Mouse (Mus musculus): Measurements from ENCODE around the gene Vgll4. TPM values are rescaled to one million over a fixed set of nuclear protein-coding genes. Genes with fewer than 3 reads are reported as not detected.

Vgll4 gene
- polyA plus RNA-seq, 1 experiment from 2014 or later: 87.0 TPM

GRCm38 (mm10) chr6:114829660-114830438, 139.9 kb downstream of the Vgll4 start:
- 70% methylated on average over 9 of the region's 9 CpGs for WGBS
- H3K4me2 ChIP-seq: no peak overlapping the region
- H3K27ac ChIP-seq: no peak overlapping the region
- H3K4me1 ChIP-seq: 0 out of 2 replicates have a peak, but pooled peaks cover 9% of the 10 kb centered on the region
- no peaks in the 10 kb centered on the region for H3K9me3 ChIP-seq
- H3K9ac ChIP-seq: no peak overlapping the region
- ATAC-seq (ENCODE audit: insufficient read depth, low FRiP score, low read depth): no peak
- no peak overlapping the region for H3K4me3 ChIP-seq (replicated peaks)
- no peaks in the 10 kb centered on the region for H3K27me3 ChIP-seq (replicated peaks)
- H3K36me3 ChIP-seq: no peaks in the 10 kb centered on the region

- no peaks in the 10 kb centered on the region for H3K4me1 ChIP-seq
- no peak overlapping the region for H3K4me3 ChIP-seq (replicated peaks)
- ATAC-seq (ENCODE audit: insufficient read depth, low FRiP score, low read depth): no peak
- no peak overlapping the region for H3K9ac ChIP-seq
- no peaks in the 10 kb centered on the region for H3K9me3 ChIP-seq
- no peaks in the 10 kb centered on the region for H3K27me3 ChIP-seq (replicated peaks)
- no peak overlapping the region for H3K27ac ChIP-seq
- H3K36me3 ChIP-seq: no peaks in the 10 kb centered on the region
- 67% methylated on average over 2 of the region's 2 CpGs for WGBS
- no peak overlapping the region for H3K4me2 ChIP-seq
Measured at GRCm38 (mm10) chr6:114826889-114827288, 142.9 kb downstream of the Vgll4 start.

- Histone ChIP-seq H3K4me1 (peaks cover 15% of the 10 kb centered on the region), H3K27ac (no peak overlapping the region), H3K4me2 (no peak overlapping the region), H3K4me3 (replicated peaks) (no peak overlapping the region), H3K9ac (no peak overlapping the region), H3K27me3 (replicated peaks) (no peaks in the 10 kb centered on the region), H3K36me3 (no peaks in the 10 kb centered on the region), H3K9me3 (no peaks in the 10 kb centered on the region)
- ATAC-seq (ENCODE audit: insufficient read depth, low FRiP score, low read depth): no peak
- WGBS: 78% methylated on average over 7 of the region's 7 CpGs
Measured at GRCm38 (mm10) chr6:114821646-114822045, 148.1 kb downstream of the Vgll4 start.

- no peak overlapping the region for H3K9ac ChIP-seq
- H3K27me3 ChIP-seq (replicated peaks): no peaks in the 10 kb centered on the region
- H3K27ac ChIP-seq: no peak overlapping the region
- peaks cover 15% of the 10 kb centered on the region for H3K4me1 ChIP-seq
- ATAC-seq (ENCODE audit: insufficient read depth, low FRiP score, low read depth): no peak; the same call in 1 of the 2 replicates
- H3K36me3 ChIP-seq: no peaks in the 10 kb centered on the region
- 48% methylated on average over 9 of the region's 9 CpGs for WGBS
- H3K9me3 ChIP-seq: no peaks in the 10 kb centered on the region
- H3K4me2 ChIP-seq: no peak overlapping the region
- no peak overlapping the region for H3K4me3 ChIP-seq (replicated peaks)
Measured at GRCm38 (mm10) chr6:114819971-114820481, 149.8 kb downstream of the Vgll4 start.

- Histone ChIP-seq H3K27me3 (replicated peaks) (no peaks in the 10 kb centered on the region), H3K36me3 (no peaks in the 10 kb centered on the region), H3K4me3 (replicated peaks) (no peak overlapping the region), H3K4me2 (no peak overlapping the region), H3K4me1 (peaks cover 15% of the 10 kb centered on the region), H3K9me3 (no peaks in the 10 kb centered on the region), H3K27ac (no peak overlapping the region), H3K9ac (no peak overlapping the region)
- 55% methylated on average over 6 of the region's 6 CpGs for WGBS
- peak; percentile 72 for ATAC-seq (ENCODE audit: insufficient read depth, low FRiP score, low read depth)
Measured at GRCm38 (mm10) chr6:114818471-114818870, 151.3 kb downstream of the Vgll4 start.

GRCm38 (mm10) chr6:114817948-114818347, 151.8 kb downstream of the Vgll4 start:
- H3K9me3 ChIP-seq: no peaks in the 10 kb centered on the region
- H3K4me2 ChIP-seq: no peak overlapping the region
- H3K27me3 ChIP-seq (replicated peaks): no peaks in the 10 kb centered on the region
- no peak overlapping the region for H3K9ac ChIP-seq
- WGBS: 27% methylated on average over 11 of the region's 11 CpGs
- no peak; the same call in 1 of the 2 replicates for ATAC-seq (ENCODE audit: insufficient read depth, low FRiP score, low read depth)
- peaks cover 15% of the 10 kb centered on the region for H3K4me1 ChIP-seq
- H3K36me3 ChIP-seq: no peaks in the 10 kb centered on the region
- no peak overlapping the region for H3K27ac ChIP-seq
- H3K4me3 ChIP-seq (replicated peaks): no peak overlapping the region

GRCm38 (mm10) chr6:114814882-114815650, 154.7 kb downstream of the Vgll4 start:
- 93% methylated on average over 5 of the region's 5 CpGs for WGBS

GRCm38 (mm10) chr6:114814199-114814881, 155.5 kb downstream of the Vgll4 start:
- Histone ChIP-seq H3K9me3 (no peaks in the 10 kb centered on the region), H3K27ac (no peak overlapping the region), H3K27me3 (replicated peaks) (no peaks in the 10 kb centered on the region), H3K4me1 (peaks cover 8% of the 10 kb centered on the region), H3K4me3 (replicated peaks) (no peak overlapping the region), H3K9ac (no peak overlapping the region), H3K4me2 (no peak overlapping the region), H3K36me3 (no peaks in the 10 kb centered on the region)
- no peak for ATAC-seq (ENCODE audit: insufficient read depth, low FRiP score, low read depth)
- WGBS: 61% methylated on average over 6 of the region's 6 CpGs

More at GRCm38 (mm10) chr6:114814882-114815650, 154.7 kb downstream of the Vgll4 start:
- no peak overlapping the region for H3K9ac ChIP-seq
- H3K9me3 ChIP-seq: no peaks in the 10 kb centered on the region
- peaks cover 8% of the 10 kb centered on the region for H3K4me1 ChIP-seq
- no peak overlapping the region for H3K27ac ChIP-seq
- no peaks in the 10 kb centered on the region for H3K36me3 ChIP-seq
- no peak for ATAC-seq (ENCODE audit: insufficient read depth, low FRiP score, low read depth)
- H3K4me2 ChIP-seq: no peak overlapping the region
- H3K4me3 ChIP-seq (replicated peaks): no peak overlapping the region
- H3K27me3 ChIP-seq (replicated peaks): no peaks in the 10 kb centered on the region

- ATAC-seq (ENCODE audit: insufficient read depth, low FRiP score, low read depth): no peak
- Histone ChIP-seq H3K4me3 (replicated peaks) (no peak overlapping the region), H3K27ac (no peak overlapping the region), H3K4me1 (no peaks in the 10 kb centered on the region; the same call in 1 of the 2 replicates), H3K4me2 (no peak overlapping the region), H3K27me3 (replicated peaks) (no peaks in the 10 kb centered on the region), H3K9ac (no peak overlapping the region), H3K36me3 (no peaks in the 10 kb centered on the region), H3K9me3 (no peaks in the 10 kb centered on the region)
- 81% methylated on average over 4 of the region's 4 CpGs for WGBS
Measured at GRCm38 (mm10) chr6:114812779-114813178, 157.0 kb downstream of the Vgll4 start.

GRCm38 (mm10) chr6:114812322-114812721, 157.5 kb downstream of the Vgll4 start:
- H3K4me3 ChIP-seq (replicated peaks): no peak overlapping the region
- H3K4me1 ChIP-seq: no peaks in the 10 kb centered on the region; the same call in 1 of the 2 replicates
- no peak overlapping the region for H3K4me2 ChIP-seq
- no peak for ATAC-seq (ENCODE audit: insufficient read depth, low FRiP score, low read depth)
- H3K27ac ChIP-seq: no peak overlapping the region
- no peaks in the 10 kb centered on the region for H3K9me3 ChIP-seq
- H3K9ac ChIP-seq: no peak overlapping the region
- 78% methylated on average over 5 of the region's 5 CpGs for WGBS
- H3K27me3 ChIP-seq (replicated peaks): no peaks in the 10 kb centered on the region
- H3K36me3 ChIP-seq: no peaks in the 10 kb centered on the region
